Mouse (Mus musculus) small intestine, adult 2 months (tissue): ENCODE results near the gene Ankib1. TPM values are rescaled to one million over a fixed set of nuclear protein-coding genes. Genes with fewer than 3 reads are reported as not detected.

Experiments
- H3K27ac ChIP-seq: fragments of 200-500 bp; 2 replicates; pipeline ENCODE4 v1.5.1; 2012; ENCODE audit warnings: low read depth, low read length, control low read depth, inconsistent platforms; ENCODE audit not compliant: insufficient read depth
- H3K27me3 ChIP-seq: fragments of 200-500 bp; 2 replicates; pipeline ENCODE4 v1.6.1; 2012; ENCODE audit warnings: mild to moderate bottlenecking, moderate library complexity, low read length, inconsistent platforms; ENCODE audit not compliant: control insufficient read depth, insufficient read depth
- H3K36me3 ChIP-seq: fragments of 200-500 bp; 2 replicates; pipeline ENCODE4 v1.6.1; 2012; ENCODE audit warnings: mild to moderate bottlenecking, low read length, control low read depth, inconsistent platforms; ENCODE audit not compliant: control insufficient read depth, insufficient read depth
- H3K4me1 ChIP-seq: fragments of 200-500 bp; 2 replicates; pipeline ENCODE4 v1.6.1; 2012; ENCODE audit warnings: low read length, inconsistent platforms, mixed read lengths; ENCODE audit not compliant: control insufficient read depth, insufficient read depth, insufficient read length
- H3K4me3 ChIP-seq: fragments of 200-500 bp; 2 replicates; pipeline ENCODE4 v1.5.1; 2012; ENCODE audit warnings: low read depth, mild to moderate bottlenecking, control low read depth, inconsistent platforms, low read length, moderate library complexity
- CTCF ChIP-seq: fragments of 200-500 bp; IDR thresholded peaks from 2 replicates; pipeline ENCODE4 v1.5.1; 2012; ENCODE audit warnings: low read depth, mild to moderate bottlenecking, control low read depth, inconsistent platforms, low read length, moderate library complexity, mixed read lengths; ENCODE audit not compliant: insufficient replicate concordance, insufficient read length; ENCODE audit errors: extremely low read depth
- POLR2A ChIP-seq: fragments of 200-500 bp; IDR thresholded peaks from 2 replicates; pipeline ENCODE4 v1.6.1; 2012; ENCODE audit warnings: low read depth, mild to moderate bottlenecking, control low read depth, inconsistent platforms, low read length, moderate library complexity
- WGBS: fragments of 180-500 bp; shearing (Covaris S2); methylation state at CpG from one replicate; pipeline ENCODE4 v1.1.7; 2018; 5-methylcytosine and 5-hydroxymethylcytosine counted together
- polyA plus RNA-seq: library from polyadenylated mRNA; depleted of rRNA; stranded (reverse); fragments of >200 nt; gene quantifications from 2 replicates; pipeline ENCODE4 v1.2.3, GENCODE M21; 2012

Ankib1 gene
- polyA plus RNA-seq, 1 experiment = 6.3 TPM

DNA sequence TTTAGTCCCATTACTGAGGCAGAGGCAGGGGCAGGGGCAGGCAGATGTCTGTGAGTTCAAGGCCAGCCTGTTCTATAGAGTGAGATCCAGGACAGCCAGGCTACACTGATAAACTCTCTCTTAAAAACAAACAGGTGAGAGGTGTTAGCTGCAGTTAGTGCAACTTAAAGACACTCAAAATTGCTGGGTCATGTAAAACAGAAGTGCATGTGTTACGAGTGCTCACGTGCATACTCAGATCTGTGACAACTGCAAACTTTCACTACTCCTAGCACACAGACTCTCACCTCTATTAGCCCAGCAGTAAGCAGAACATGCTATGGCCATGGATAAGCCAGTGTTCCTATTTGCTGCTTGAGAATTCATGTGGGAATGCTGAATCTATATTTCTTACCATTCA is 79.3 kb downstream of the Ankib1 start:
- 91% methylated on average over 2 of the region's 2 CpGs for WGBS
- peaks cover 38% of the 10 kb centered on the region for H3K36me3 ChIP-seq
- H3K4me1 ChIP-seq = no peaks in the 10 kb centered on the region
- TF ChIP-seq POLR2A (no peak), CTCF (no peak)
- H3K27me3 ChIP-seq = no peaks in the 10 kb centered on the region
- no peak overlapping the region for H3K27ac ChIP-seq
- no peak overlapping the region for H3K4me3 ChIP-seq

- 90% methylated on average over 2 of the region's 2 CpGs for WGBS
- Histone ChIP-seq H3K36me3 (peaks cover 39% of the 10 kb centered on the region), H3K4me1 (no peaks in the 10 kb centered on the region), H3K27me3 (no peaks in the 10 kb centered on the region), H3K27ac (no peak overlapping the region), H3K4me3 (no peak overlapping the region)
- TF ChIP-seq CTCF (no peak), POLR2A (no peak)
Observed at GRCm38 (mm10) chr5:3722873-3723272, 79.9 kb downstream of the Ankib1 start.

GRCm38 (mm10) chr5:3719371-3719770 is 83.4 kb downstream of the Ankib1 start:
- Histone ChIP-seq H3K4me3 (no peak overlapping the region), H3K27ac (no peak overlapping the region), H3K36me3 (peaks cover 41% of the 10 kb centered on the region), H3K4me1 (no peaks in the 10 kb centered on the region), H3K27me3 (no peaks in the 10 kb centered on the region)
- TF ChIP-seq POLR2A = no peak
- no peak for TF ChIP-seq CTCF
- WGBS = 89% methylated on average over 4 of the region's 4 CpGs

DNA sequence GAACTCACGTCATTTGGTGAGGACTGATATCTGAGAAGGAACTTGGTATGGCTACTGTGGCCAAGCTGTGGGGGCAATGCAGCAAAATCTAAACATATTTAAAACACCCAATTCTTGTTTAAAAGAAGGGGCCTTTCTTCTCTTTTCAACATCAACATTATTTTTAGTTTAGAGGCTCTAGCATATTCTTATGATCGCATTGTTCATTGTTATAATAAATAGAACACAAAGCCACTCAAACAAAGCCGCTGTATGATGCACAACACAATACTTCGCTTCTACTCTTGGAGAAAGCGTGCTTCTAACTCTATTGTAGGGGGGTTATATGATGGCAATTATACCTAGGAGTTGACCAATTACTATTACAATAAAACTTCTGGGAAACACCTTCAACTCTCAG is 86.9 kb downstream of the Ankib1 start:
- peaks cover 36% of the 10 kb centered on the region for H3K36me3 ChIP-seq
- 96% methylated on average over 5 of the region's 5 CpGs for WGBS
- no peak overlapping the region for H3K4me3 ChIP-seq
- TF ChIP-seq POLR2A = no peak
- TF ChIP-seq CTCF = no peak
- H3K27me3 ChIP-seq = no peaks in the 10 kb centered on the region
- H3K4me1 ChIP-seq = no peaks in the 10 kb centered on the region
- H3K27ac ChIP-seq = no peak overlapping the region

GRCm38 (mm10) chr5:3702180-3702579 is 100.5 kb downstream of the Ankib1 start:
- H3K36me3 ChIP-seq = peaks cover 28% of the 10 kb centered on the region
- no peaks in the 10 kb centered on the region for H3K27me3 ChIP-seq
- WGBS = 93% methylated on average over 4 of the region's 4 CpGs
- H3K4me3 ChIP-seq = no peak overlapping the region
- H3K27ac ChIP-seq = no peak overlapping the region
- TF ChIP-seq CTCF (no peak), POLR2A (no peak)
- H3K4me1 ChIP-seq = no peaks in the 10 kb centered on the region

DNA sequence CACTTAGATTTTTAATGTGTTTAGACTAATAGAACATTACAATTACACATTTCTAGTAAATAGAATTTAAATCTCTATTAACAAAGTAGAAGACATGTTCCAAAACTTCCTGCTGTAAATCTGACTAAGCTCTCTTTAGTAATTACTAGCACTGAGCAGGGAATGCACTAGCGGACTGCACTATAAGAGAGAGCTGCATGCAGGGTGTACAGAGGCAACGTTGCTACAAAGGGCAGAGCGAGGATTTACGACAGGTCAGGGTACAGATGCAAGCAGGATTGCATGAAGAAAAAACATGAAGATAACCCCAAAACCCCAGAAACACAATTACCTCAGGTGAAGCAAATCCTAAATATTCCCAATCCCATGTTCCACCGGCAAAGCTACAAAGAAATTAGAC is 102.7 kb downstream of the Ankib1 start:
- TF ChIP-seq CTCF (no peak), POLR2A (no peak)
- Histone ChIP-seq H3K36me3 (peaks cover 30% of the 10 kb centered on the region), H3K27me3 (no peaks in the 10 kb centered on the region), H3K4me1 (no peaks in the 10 kb centered on the region), H3K4me3 (no peak overlapping the region), H3K27ac (no peak overlapping the region)
- WGBS = 63% methylated on average over 5 of the region's 5 CpGs

DNA sequence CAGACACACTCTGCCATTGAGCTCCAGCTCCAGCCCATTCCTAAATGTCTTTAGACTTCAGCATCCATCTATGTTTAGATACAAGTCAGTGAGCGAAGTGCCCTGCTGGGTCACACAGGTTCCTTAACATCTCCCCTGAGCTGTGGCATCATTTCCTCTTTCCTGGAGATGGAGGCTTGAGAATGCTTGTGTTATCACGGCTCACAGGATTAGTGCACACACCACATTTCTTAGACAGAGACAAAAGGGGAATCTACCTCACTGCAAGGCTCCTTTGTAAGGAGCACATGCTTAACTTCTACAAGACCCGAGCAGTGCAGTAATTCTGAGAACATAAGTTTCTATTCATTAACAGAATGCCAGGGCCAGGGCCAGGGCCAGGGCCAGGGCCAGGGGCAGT is 106.7 kb downstream of the Ankib1 start:
- WGBS = 80% methylated on average over 3 of the region's 3 CpGs
- no peak for TF ChIP-seq POLR2A
- TF ChIP-seq CTCF = no peak

DNA sequence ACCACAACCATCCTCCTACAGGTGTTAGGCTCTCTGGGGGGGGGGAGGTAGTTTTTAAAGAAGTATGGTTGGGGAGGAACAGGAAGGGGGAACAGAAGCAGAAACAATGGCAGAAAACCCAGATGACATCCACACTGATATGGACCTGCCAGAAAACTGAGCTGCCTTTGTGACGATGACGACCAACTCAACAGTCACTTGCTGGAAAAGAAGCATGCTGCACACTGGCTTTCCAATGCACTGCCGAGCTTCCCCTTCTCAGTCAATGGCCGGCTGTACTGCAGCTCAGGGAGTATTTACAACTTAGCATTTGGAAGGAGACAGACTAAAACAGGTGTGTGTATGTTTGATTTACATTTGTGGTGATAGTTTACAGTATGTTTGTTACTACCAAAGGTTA is 107.5 kb downstream of the Ankib1 start:
- Histone ChIP-seq H3K4me3 (no peak overlapping the region), H3K36me3 (peaks cover 45% of the 10 kb centered on the region), H3K27me3 (no peaks in the 10 kb centered on the region), H3K27ac (no peak overlapping the region), H3K4me1 (no peaks in the 10 kb centered on the region)
- 85% methylated on average over 4 of the region's 4 CpGs for WGBS
- no peak for TF ChIP-seq POLR2A

More for the DNA sequence above, 106.7 kb downstream of the Ankib1 start:
- H3K4me3 ChIP-seq = no peak overlapping the region
- H3K27ac ChIP-seq = no peak overlapping the region
- H3K4me1 ChIP-seq = no peaks in the 10 kb centered on the region
- H3K27me3 ChIP-seq = no peaks in the 10 kb centered on the region
- peaks cover 44% of the 10 kb centered on the region for H3K36me3 ChIP-seq
